Mouse (Mus musculus) gastrocnemius, postnatal 4 days (tissue): ENCODE results near the gene Ift122. TPM values are rescaled to one million over a fixed set of nuclear protein-coding genes. Genes with fewer than 3 reads are reported as not detected.

ENCODE experiments used
- DNase-seq, 2 experiments: peaks; one replicate each; pipeline ENCODE4 v3.0.0; 2021 to 2022; ENCODE audit warnings: low spot score in 2 of 2, mixed read lengths in 2 of 2
- total RNA-seq, 2 experiments: library from RNA; stranded (reverse); gene quantifications; 2 replicates each; pipeline ENCODE4 v1.2.3; 2021

Ift122 gene
- total RNA-seq, 2 experiments from 2014 or later, result 16.7 to 18.6 TPM

- DNase-seq, result no peak
These were observed 66.6 kb downstream of the Ift122 start for GRCm38 (mm10) chr6:115919876-115920275.

- no peak for DNase-seq
These were observed 71.6 kb downstream of the Ift122 start for GRCm38 (mm10) chr6:115924829-115925228.

GRCm38 (mm10) chr6:115926416-115926815 is 73.1 kb downstream of the Ift122 start:
- no peak for DNase-seq

- DNase-seq, result no peak
These were observed 74.3 kb downstream of the Ift122 start for GRCm38 (mm10) chr6:115927292-115928242.

- no peak for DNase-seq
These were observed 76.7 kb downstream of the Ift122 start for GRCm38 (mm10) chr6:115930018-115930417.

GRCm38 (mm10) chr6:115931639-115932038 is 78.4 kb downstream of the Ift122 start, which contains the start of gene Rho:
Gene Rho (plus strand): TSS chr6:115931748.
- DNase-seq, result no peak

GRCm38 (mm10) chr6:115932391-115932790 is 79.1 kb downstream of the Ift122 start:
- DNase-seq, result no peak

- DNase-seq, result no peak
These were observed 82.3 kb downstream of the Ift122 start for GRCm38 (mm10) chr6:115935544-115935943.

- no peak for DNase-seq
These were observed 84.7 kb downstream of the Ift122 start for GRCm38 (mm10) chr6:115938011-115938410.

- DNase-seq, result no peak
These were observed 85.5 kb downstream of the Ift122 start for GRCm38 (mm10) chr6:115938798-115939197.

GRCm38 (mm10) chr6:115940603-115941002 is 87.3 kb downstream of the Ift122 start:
- DNase-seq, result no peak

GRCm38 (mm10) chr6:115941128-115941527 is 87.9 kb downstream of the Ift122 start:
- DNase-seq, result no peak

- no peak for DNase-seq
These were observed 90.5 kb downstream of the Ift122 start for GRCm38 (mm10) chr6:115943498-115944427.

- DNase-seq, result no peak
These were observed 91.4 kb downstream of the Ift122 start, which contains the start of gene H1foo for GRCm38 (mm10) chr6:115944638-115945037. Gene H1foo (plus strand): TSS chr6:115944938.

- DNase-seq, result no peak
These were observed 92.4 kb downstream of the Ift122 start for GRCm38 (mm10) chr6:115945633-115946032.

- no peak for DNase-seq
These were observed 93.1 kb downstream of the Ift122 start for GRCm38 (mm10) chr6:115946389-115946788.

GRCm38 (mm10) chr6:115954506-115955074 is 101.3 kb downstream of the Ift122 start:
- no peak for DNase-seq

GRCm38 (mm10) chr6:115955169-115955568 is 101.9 kb downstream of the Ift122 start:
- DNase-seq, result no peak

- no peak for DNase-seq
These were observed 102.4 kb downstream of the Ift122 start for GRCm38 (mm10) chr6:115955664-115956063.

GRCm38 (mm10) chr6:115956418-115956921 is 103.2 kb downstream of the Ift122 start:
- no peak for DNase-seq
